Comparison of ENCODE assay signal across 24 mouse cellular contexts in genomic region chr6:106726078-106726477, GRCm38 (mm10). TPM values are rescaled to one million over a fixed set of nuclear protein-coding genes. Genes with fewer than 3 reads are reported as not detected.
DNase-seq lines count a peak whose midpoint lies in the region; ATAC-seq lines count a peak whose summit lies in the region.
"Had no signal": no experiment of that assay in that cellular context is flagged by ENCODE, and none has a peak within 500 bp of the region (broad histone marks: within the 10 kb centered on the region; RNA-seq: fewer than 3 reads in every experiment).

No protein-coding gene starts in this region.

- H3K9me3 ChIP-seq in megakaryocyte, embryonic 14.5 days: no peaks in the 10 kb centered on the region
- H3K9me3 ChIP-seq in forebrain, embryonic 16.5 days (ENCODE audit: control insufficient read depth, low read length): no peaks in the 10 kb centered on the region
- H3K9me3 ChIP-seq: embryonic facial prominence, embryonic 13.5 days; heart, embryonic 12.5 days; limb, embryonic 12.5 days had no signal

- DNase-seq in 416B (ENCODE audit: low read depth): peak; percentile 64
- no peak for DNase-seq in gastrocnemius, postnatal 4 days (ENCODE audit: low spot score in 2 of 2)
- DNase-seq in layer of hippocampus, adult 9-10 months (ENCODE audit: low spot score): no peak
- DNase-seq: adrenal gland, adult 2 months; cerebellum, adult 9-11 months; gastrocnemius, postnatal 36 days; heart, postnatal 14 days; kidney, postnatal 4 days; lung, adult 18-20 months had no signal

- H3K4me2 ChIP-seq in forebrain, embryonic 16.5 days (ENCODE audit: low read length): no peak overlapping the region
- H3K4me2 ChIP-seq: embryonic facial prominence, embryonic 13.5 days; heart, embryonic 12.5 days; hindbrain, embryonic 14.5 days; limb, embryonic 12.5 days; midbrain, embryonic 11.5 days had no signal

- H3K27ac ChIP-seq in forebrain, embryonic 16.5 days (ENCODE audit: low read length): no peak overlapping the region
- H3K27ac ChIP-seq: embryonic facial prominence, embryonic 13.5 days; hindbrain, embryonic 14.5 days; limb, embryonic 12.5 days had no signal

- H3K9ac ChIP-seq in forebrain, embryonic 16.5 days (replicated peaks; ENCODE audit: low read depth, low read length): no peak overlapping the region
- H3K9ac ChIP-seq: embryonic facial prominence, embryonic 13.5 days; heart, embryonic 12.5 days; hindbrain, embryonic 14.5 days; limb, embryonic 12.5 days had no signal

- peak overlapping the region; percentile 59 for H3K4me3 ChIP-seq in megakaryocyte, embryonic 14.5 days (replicated peaks)
- H3K4me3 ChIP-seq in forebrain, embryonic 16.5 days (replicated peaks; ENCODE audit: low read length): no peak overlapping the region
- H3K4me3 ChIP-seq: embryonic facial prominence, embryonic 13.5 days; heart, embryonic 12.5 days; limb, embryonic 12.5 days had no signal

- ATAC-seq in CD4-positive, CD25-positive, alpha-beta regulatory T cell, adult 4 months: peak; percentile 41
- peak; percentile 61 for ATAC-seq in common myeloid progenitor, adult 5-6 weeks (replicated peaks; ENCODE audit: low read depth, poor library complexity, severe bottlenecking)
- no peak for ATAC-seq in forebrain, embryonic 16.5 days
- ATAC-seq: forebrain, embryonic 14.5 days; intestine, embryonic 16.5 days had no signal

- H3K27me3 ChIP-seq in megakaryocyte, embryonic 14.5 days (replicated peaks): no peaks in the 10 kb centered on the region
- no peaks in the 10 kb centered on the region for H3K27me3 ChIP-seq in forebrain, embryonic 16.5 days (replicated peaks; ENCODE audit: control insufficient read depth, insufficient read depth, low read length)
- H3K27me3 ChIP-seq: embryonic facial prominence, embryonic 13.5 days; heart, embryonic 12.5 days; limb, embryonic 12.5 days had no signal

- no peaks in the 10 kb centered on the region for H3K36me3 ChIP-seq in megakaryocyte, embryonic 14.5 days (replicated peaks; ENCODE audit: low read length)
- H3K36me3 ChIP-seq in forebrain, embryonic 16.5 days (ENCODE audit: control insufficient read depth, insufficient read depth): no peaks in the 10 kb centered on the region
- H3K36me3 ChIP-seq: embryonic facial prominence, embryonic 13.5 days; heart, embryonic 12.5 days; limb, embryonic 12.5 days had no signal

- 83% methylated on average over 6 of the region's 6 CpGs for WGBS in forebrain, embryonic 16.5 days

- H3K4me1 ChIP-seq in megakaryocyte, embryonic 14.5 days: peaks cover 8% of the 10 kb centered on the region
- H3K4me1 ChIP-seq in forebrain, embryonic 16.5 days (replicated peaks; ENCODE audit: control insufficient read depth, insufficient read depth, low read length): no peaks in the 10 kb centered on the region
- H3K4me1 ChIP-seq: embryonic facial prominence, embryonic 13.5 days; heart, embryonic 12.5 days; limb, embryonic 12.5 days had no signal

RNA-seq across cellular contexts. Expression of gene Il5ra, which starts 22.8 kb away (rescaled TPM):
- under 1 TPM in 1 of 2 experiments, not detected in 1; 0.32 TPM for polyA plus RNA-seq in CD4-positive, CD25-positive, alpha-beta regulatory T cell, adult 4 months (2017; shearing (Covaris generic))
- total RNA-seq in common myeloid progenitor, adult 5-6 weeks (2017): 1.2 TPM in 1 of 2 replicates, not detected in the other
- 1.0 TPM in 1 of 2 replicates, not detected in the other for polyA plus RNA-seq in megakaryocyte, embryonic 14.5 days (2012; ENCODE audit: insufficient read depth, low replicate concordance)
- not detected in 2 replicates for polyA plus RNA-seq in forebrain, embryonic 16.5 days (2015; fragmentation: Nextera tagmentation; extraction: Ambion mirVana)
- under 1 TPM in 1 of 2 experiments, not detected in 1; 0.12 TPM for total RNA-seq in gastrocnemius, postnatal 4 days (2021)
- total RNA-seq: adrenal gland, adult 2 months; gastrocnemius, postnatal 36 days; heart, postnatal 14 days; layer of hippocampus, postnatal 14 days; left cerebral cortex, postnatal 10 days had no signal
- polyA plus RNA-seq: adrenal gland, adult 2 months; embryonic facial prominence, embryonic 13.5 days; forebrain, embryonic 14.5 days; heart, embryonic 12.5 days; hindbrain, embryonic 14.5 days; intestine, embryonic 16.5 days; kidney, embryonic 14.5 days; limb, embryonic 12.5 days; midbrain, embryonic 11.5 days; neural tube, embryonic 11.5 days had no signal

RNA-seq across cellular contexts. Expression of gene Trnt1, which starts 42.8 kb away (rescaled TPM):
- 100 to 1,000 TPM in 1 of 2 experiments, 10 to 100 TPM in 1; 97.2 to 108 TPM for polyA plus RNA-seq in CD4-positive, CD25-positive, alpha-beta regulatory T cell, adult 4 months (2017; shearing (Covaris generic))
- 103 and 106 TPM in 2 replicates for total RNA-seq in common myeloid progenitor, adult 5-6 weeks (2017)
- polyA plus RNA-seq in megakaryocyte, embryonic 14.5 days (2012; ENCODE audit: insufficient read depth, low replicate concordance): 0.66 TPM in 1 of 2 replicates, not detected in the other
- 66.6 and 78.1 TPM in 2 replicates for polyA plus RNA-seq in forebrain, embryonic 16.5 days (2015; fragmentation: Nextera tagmentation; extraction: Ambion mirVana)
- total RNA-seq in gastrocnemius, postnatal 4 days (2021): 10 to 100 TPM; 36.7 to 39.7 TPM

Comparison
In these comparisons a context has a peak if more than half of its experiments do, and no peak if none do; other contexts are left out.
1. RNA of gene Trnt1, which starts 42.8 kb away (polyA plus RNA-seq): 97.2 to 108 TPM in CD4-positive, CD25-positive, alpha-beta regulatory T cell, adult 4 months and 66.6 to 78.1 TPM in forebrain, embryonic 16.5 days; 0.66 TPM in megakaryocyte, embryonic 14.5 days; every median in the first group is over 10 times any median in the second.